Comparison of ENCODE assay signal across 12 mouse cellular contexts in the genomic region with DNA sequence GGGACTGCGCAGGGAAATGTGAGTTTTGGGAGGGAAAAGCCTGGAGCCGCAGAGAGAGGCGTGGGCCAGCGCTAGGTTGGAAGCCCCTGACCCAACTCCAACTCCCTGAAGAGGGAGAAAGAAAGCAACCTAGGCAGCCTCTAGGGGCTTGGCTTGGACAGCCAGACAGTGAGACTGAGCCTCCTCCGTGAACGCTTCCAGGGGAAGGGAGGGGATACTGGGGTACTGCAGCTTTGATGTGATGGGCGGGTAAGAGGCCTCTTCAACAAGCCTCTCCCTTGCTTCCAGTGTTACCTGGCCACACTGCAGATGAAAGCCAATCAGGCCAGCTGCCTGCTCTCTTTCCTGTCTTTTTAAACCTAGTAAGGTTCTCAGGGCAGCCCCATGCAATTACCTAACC.
"Had no signal": no experiment of that assay in that cellular context is flagged by ENCODE, and none has a peak within 500 bp of the region (broad histone marks: within the 10 kb centered on the region; RNA-seq: fewer than 3 reads in every experiment).

No protein-coding gene starts in this region.

- H3K27ac ChIP-seq: kidney, postnatal 0 days; limb, embryonic 13.5 days; liver, embryonic 14.5 days; stomach, embryonic 15.5 days had no signal

- H3K9ac ChIP-seq: limb, embryonic 13.5 days; liver, embryonic 14.5 days; stomach, embryonic 15.5 days had no signal

- H3K9me3 ChIP-seq: limb, embryonic 13.5 days; stomach, embryonic 15.5 days had no signal

- H3K4me2 ChIP-seq: stomach, embryonic 15.5 days had no signal

- H3K36me3 ChIP-seq: limb, embryonic 13.5 days; stomach, embryonic 15.5 days had no signal

- H3K4me3 ChIP-seq: limb, embryonic 13.5 days; stomach, embryonic 15.5 days had no signal

- DNase-seq: kidney, adult 9 months; kidney, postnatal 36 days; lung, adult 18-20 months; right cerebral cortex, postnatal 4 days; spleen, adult 18-20 months; thymus, adult 2 months; thymus, postnatal 25 days had no signal

- ATAC-seq: intestine, postnatal 0 days had no signal

- H3K4me1 ChIP-seq: stomach, embryonic 15.5 days had no signal

- H3K27me3 ChIP-seq: limb, embryonic 13.5 days; stomach, embryonic 15.5 days had no signal
